ENCODE assay signal across 10 mouse cellular contexts in genomic region chr1:180458274-180458673, GRCm38 (mm10). TPM values are rescaled to one million over a fixed set of nuclear protein-coding genes. Genes with fewer than 3 reads are reported as not detected.
DNase-seq lines count a peak whose midpoint lies in the region; ATAC-seq and TF ChIP-seq lines count a peak whose summit lies in the region.
"Had no signal": no experiment of that assay in that cellular context is flagged by ENCODE, and none has a peak within 500 bp of the region (broad histone marks: within the 10 kb centered on the region; RNA-seq: fewer than 3 reads in every experiment).

No protein-coding gene starts in this region.

- TF ChIP-seq EP300 in lung, postnatal 0 days (IDR thresholded peaks at IDR 0.05) = no peak

- H3K4me3 ChIP-seq in kidney, embryonic 16.5 days (ENCODE audit: low read length) = no peak overlapping the region
- no peak overlapping the region for H3K4me3 ChIP-seq in lung, postnatal 0 days (ENCODE audit: low read depth, low read length)
- no peak overlapping the region for H3K4me3 ChIP-seq in thymus, adult 2 months (ENCODE audit: control insufficient read depth, insufficient read depth, low read length)
- H3K4me3 ChIP-seq: stomach, embryonic 15.5 days had no signal

- no peaks in the 10 kb centered on the region for H3K4me1 ChIP-seq in kidney, embryonic 16.5 days (ENCODE audit: insufficient read depth, low read length)
- no peaks in the 10 kb centered on the region for H3K4me1 ChIP-seq in lung, postnatal 0 days (ENCODE audit: insufficient read depth, low read depth, low read length)
- H3K4me1 ChIP-seq in thymus, adult 2 months (replicated peaks; ENCODE audit: control insufficient read depth, insufficient read depth, low read length) = no peaks in the 10 kb centered on the region

- no peaks in the 10 kb centered on the region for H3K9me3 ChIP-seq in kidney, embryonic 16.5 days (ENCODE audit: low read length)
- no peaks in the 10 kb centered on the region for H3K9me3 ChIP-seq in lung, postnatal 0 days (ENCODE audit: low read length)
- H3K9me3 ChIP-seq: stomach, embryonic 15.5 days had no signal

- no peaks in the 10 kb centered on the region for H3K36me3 ChIP-seq in kidney, embryonic 16.5 days (ENCODE audit: insufficient read depth, low read length)
- H3K36me3 ChIP-seq in lung, postnatal 0 days (ENCODE audit: insufficient read depth, low read length) = no peaks in the 10 kb centered on the region
- H3K36me3 ChIP-seq in thymus, adult 2 months (ENCODE audit: control insufficient read depth, insufficient read depth, low read length) = no peaks in the 10 kb centered on the region
- H3K36me3 ChIP-seq: stomach, embryonic 15.5 days had no signal

- no peak for TF ChIP-seq CTCF in lung, postnatal 0 days (IDR thresholded peaks at IDR 0.05)
- no peak for TF ChIP-seq CTCF in thymus, adult 2 months (IDR thresholded peaks at IDR 0.05; ENCODE audit: borderline replicate concordance, control insufficient read depth, extremely low read depth, insufficient read depth, low read length, poor library complexity)

- H3K4me2 ChIP-seq in kidney, embryonic 16.5 days (replicated peaks; ENCODE audit: low read depth, low read length) = no peak overlapping the region
- no peak overlapping the region for H3K4me2 ChIP-seq in lung, postnatal 0 days (replicated peaks; ENCODE audit: low read depth, low read length)
- H3K4me2 ChIP-seq: stomach, embryonic 15.5 days had no signal

- no peaks in the 10 kb centered on the region for H3K27me3 ChIP-seq in kidney, embryonic 16.5 days (ENCODE audit: insufficient read depth, low read length)
- no peaks in the 10 kb centered on the region for H3K27me3 ChIP-seq in lung, postnatal 0 days (replicated peaks; ENCODE audit: insufficient read depth, low read length)
- H3K27me3 ChIP-seq in thymus, adult 2 months (ENCODE audit: control insufficient read depth, insufficient read depth, low read length) = no peaks in the 10 kb centered on the region
- H3K27me3 ChIP-seq: stomach, embryonic 15.5 days had no signal

- no peak overlapping the region for H3K9ac ChIP-seq in kidney, embryonic 16.5 days (replicated peaks; ENCODE audit: low read length)
- H3K9ac ChIP-seq in lung, postnatal 0 days (replicated peaks; ENCODE audit: low read depth) = no peak overlapping the region
- H3K9ac ChIP-seq: stomach, embryonic 15.5 days had no signal

- peak; percentile 12 for DNase-seq in kidney, adult 11 months
- DNase-seq in cerebellum, adult 8-10 months = peak; percentile 27
- DNase-seq in gastrocnemius, postnatal 25 days = peak; percentile 40
- DNase-seq in lung, postnatal 0 days (ENCODE audit: low spot score) = peak; percentile 39
- no peak for DNase-seq in ovary, postnatal 10 days (ENCODE audit: low spot score)
- DNase-seq in right cerebral cortex, postnatal 36 days (ENCODE audit: low spot score in 2 of 2) = no peak
- no peak for DNase-seq in thymus, adult 2 months

- WGBS in kidney, embryonic 16.5 days = 60% methylated on average over 6 of the region's 6 CpGs
- 53% methylated on average over 6 of the region's 6 CpGs for WGBS in lung, postnatal 0 days
- WGBS in thymus, adult 2 months = 80% methylated on average over 6 of the region's 6 CpGs

- ATAC-seq in kidney, embryonic 16.5 days (ENCODE audit: low FRiP score, low TSS enrichment) = no peak
- 0 out of 2 replicates have a peak, but pooled peaks have one; percentile 24 for ATAC-seq in lung, postnatal 0 days

- H3K27ac ChIP-seq in kidney, embryonic 16.5 days (ENCODE audit: low read length) = no peak overlapping the region
- H3K27ac ChIP-seq in lung, postnatal 0 days (ENCODE audit: low read length) = no peak overlapping the region
- no peak overlapping the region for H3K27ac ChIP-seq in thymus, adult 2 months (ENCODE audit: control insufficient read depth, insufficient read depth, low read length)
- H3K27ac ChIP-seq: stomach, embryonic 15.5 days had no signal

- no peak for TF ChIP-seq POLR2A in thymus, adult 2 months (IDR thresholded peaks at IDR 0.05; ENCODE audit: control insufficient read depth, extremely low read depth, insufficient read depth, low read length, poor library complexity)

RNA-seq across cellular contexts. Expression of gene Stum, which starts 25.0 kb away (rescaled TPM):
- polyA plus RNA-seq in kidney, embryonic 16.5 days (2015; fragmentation: Nextera tagmentation; extraction: Ambion mirVana) = 1.3 and 2.2 TPM in 2 replicates
- total RNA-seq in gastrocnemius, postnatal 25 days (2021) = under 1 TPM; 0.43 to 0.49 TPM
- polyA plus RNA-seq in lung, postnatal 0 days (2015; fragmentation: Nextera tagmentation; extraction: Ambion mirVana) = 0.07 and 0.08 TPM in 2 replicates
- polyA plus RNA-seq in thymus, adult 2 months (2012; rRNA removed) = 0.94 and 1.3 TPM in 2 replicates
- total RNA-seq: MEL had no signal

Comparison
In these comparisons a context has a peak if more than half of its experiments do, and no peak if none do; other contexts are left out.
1. DNase-seq: peak in kidney, adult 11 months (single experiment), cerebellum, adult 8-10 months (single experiment), gastrocnemius, postnatal 25 days (single experiment) and lung, postnatal 0 days (single experiment); none in ovary, postnatal 10 days (single experiment), right cerebral cortex, postnatal 36 days (0 of 2) and thymus, adult 2 months (single experiment).